Mouse (Mus musculus) kidney, postnatal 0 days (tissue): Measurements from ENCODE around the gene Gm49337. TPM values are rescaled to one million over a fixed set of nuclear protein-coding genes. Genes with fewer than 3 reads are reported as not detected.

Experiments used
- ATAC-seq: fragments of 200-750 bp; cut with Nextera tagmentation; replicated peaks from 2 replicates; pipeline ENCODE4 v1.8.0; 2017; ENCODE audit warnings: low read depth, moderate number of reproducible peaks, moderate TSS enrichment, moderate library complexity; ENCODE audit not compliant: low FRiP score
- DNase-seq: peaks from one replicate; pipeline ENCODE4 v3.0.0-alpha.2; 2016; ENCODE audit warnings: low spot score
- H3K27ac ChIP-seq: fragments of 300-500 bp; sonication (generic); 2 replicates; pipeline ENCODE4 v1.5.1; 2014; ENCODE audit warnings: mild to moderate bottlenecking
- H3K27me3 ChIP-seq: fragments of 300-500 bp; sonication (generic); 2 replicates; pipeline ENCODE4 v1.6.1; 2014; ENCODE audit warnings: low read length, mixed read lengths; ENCODE audit not compliant: insufficient read depth
- H3K36me3 ChIP-seq: fragments of 300-500 bp; sonication (generic); 2 replicates; pipeline ENCODE4 v1.6.1; 2014; ENCODE audit warnings: low read length, mixed read lengths; ENCODE audit not compliant: insufficient read depth
- H3K4me1 ChIP-seq: fragments of 300-500 bp; sonication (generic); replicated peaks from 2 replicates; pipeline ENCODE4 v1.6.1; 2014; ENCODE audit warnings: antibody characterized with exemption, low read length, mixed read lengths; ENCODE audit not compliant: insufficient read depth
- H3K4me2 ChIP-seq: fragments of 300-500 bp; sonication (generic); 2 replicates; pipeline ENCODE4 v1.6.1; 2014; ENCODE audit warnings: mild to moderate bottlenecking, low read length, moderate library complexity, mixed read lengths
- H3K4me3 ChIP-seq: fragments of 300-500 bp; sonication (generic); replicated peaks from 2 replicates; pipeline ENCODE4 v1.5.1; 2014; ENCODE audit warnings: low read depth, low read length
- H3K9ac ChIP-seq: fragments of 300-500 bp; sonication (generic); 2 replicates; pipeline ENCODE4 v1.6.1; 2014; ENCODE audit warnings: low read depth, low read length
- H3K9me3 ChIP-seq: fragments of 300-500 bp; sonication (generic); replicated peaks from 2 replicates; pipeline ENCODE4 v1.6.1; 2016; ENCODE audit warnings: low read length, inconsistent platforms, mixed read lengths
- CTCF ChIP-seq: IDR thresholded peaks from 2 replicates; pipeline ENCODE4 v1.5.1; 2016; ENCODE audit warnings: antibody characterized with exemption, low read depth, mild to moderate bottlenecking, moderate library complexity
- WGBS: fragments of 180-500 bp; shearing (Covaris S2); extraction: QIAGEN DNeasy Blood & Tissue Kit; methylation state at CpG from one replicate; pipeline ENCODE4 v1.1.7; 2014; 5-methylcytosine and 5-hydroxymethylcytosine counted together
- polyA plus RNA-seq: library from polyadenylated mRNA; unstranded; fragments of >200 nt; fragmentation: Nextera tagmentation; extraction: Ambion mirVana; gene quantifications from 2 replicates; pipeline ENCODE4 v1.2.1, GENCODE M21; 2015

Gene Gm49337
- polyA plus RNA-seq, 1 experiment from 2014 or later, result not detected

DNA sequence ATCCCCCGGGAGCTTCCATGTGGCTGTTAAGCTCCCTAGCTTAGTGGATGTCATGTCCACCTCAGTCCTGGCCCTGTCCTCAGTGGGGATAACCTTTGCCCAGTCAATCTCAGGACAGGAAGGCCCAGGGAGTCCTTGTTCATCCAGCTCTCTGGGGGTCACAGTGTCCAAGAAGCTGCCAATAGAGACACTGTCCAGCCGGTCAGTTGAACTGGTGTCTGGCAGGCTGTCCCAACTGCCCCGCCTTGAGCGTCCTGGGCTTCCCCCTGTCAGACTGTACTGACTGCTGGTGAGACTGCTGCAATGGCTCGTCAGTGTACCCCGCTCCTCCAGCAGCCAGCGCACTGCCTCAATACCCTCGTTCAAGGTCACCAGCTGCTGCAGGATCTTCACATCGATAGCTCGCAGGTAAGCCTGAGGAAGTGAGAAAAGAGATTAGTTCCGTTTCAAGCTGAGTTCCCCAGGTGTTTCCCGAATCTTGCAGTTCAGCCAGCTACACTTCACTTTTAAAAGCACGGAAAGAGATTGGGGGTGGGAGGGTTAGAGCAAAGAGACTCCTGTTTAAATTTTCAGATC, 35.7 kb upstream of the Gm49337 start:
- Histone ChIP-seq H3K4me1 (no peaks in the 10 kb centered on the region), H3K9ac (no peak overlapping the region), H3K27me3 (no peaks in the 10 kb centered on the region), H3K4me2 (no peak overlapping the region), H3K36me3 (no peaks in the 10 kb centered on the region), H3K27ac (no peak overlapping the region), H3K4me3 (no peak overlapping the region), H3K9me3 (no peaks in the 10 kb centered on the region)
- TF ChIP-seq CTCF, result no peak
- ATAC-seq (no peak), DNase-seq (no peak)
- WGBS, result 61% methylated on average over 13 of the region's 13 CpGs

DNA sequence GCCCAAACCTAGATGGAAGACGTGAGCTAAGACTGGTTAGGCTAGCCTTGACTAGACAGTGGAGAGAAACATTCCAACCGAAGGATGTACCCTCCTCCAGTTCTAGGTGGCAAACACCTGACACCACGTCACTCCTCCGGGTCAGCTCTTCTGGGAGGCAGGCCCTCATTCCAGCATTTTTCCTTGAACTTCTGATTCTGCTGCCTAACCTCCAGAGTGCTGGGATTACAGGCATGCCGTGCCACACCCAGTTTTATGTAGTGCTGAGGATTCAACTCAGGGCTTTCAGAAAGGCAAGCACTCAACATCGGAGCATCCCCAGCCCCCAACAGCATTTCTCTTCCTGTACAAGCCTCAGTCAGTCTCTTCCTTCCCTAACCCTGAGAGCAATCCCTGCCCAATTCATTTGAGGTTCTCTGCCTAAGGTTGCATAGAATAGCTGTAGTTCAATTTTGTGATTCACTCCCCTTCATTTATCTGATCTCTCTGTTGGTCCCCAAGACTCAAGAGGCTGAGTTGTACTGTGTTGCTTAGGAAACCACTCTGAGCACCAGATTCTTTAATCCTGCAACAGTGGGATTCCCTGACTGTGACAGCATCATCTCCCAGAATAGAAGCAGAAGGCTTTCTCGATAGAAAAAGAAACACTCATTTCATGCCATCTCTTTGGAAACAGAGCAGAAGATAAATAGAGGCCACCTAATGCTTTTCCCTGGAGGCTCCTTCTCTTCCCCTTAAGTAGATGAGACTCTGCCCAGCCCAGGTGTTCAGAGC, 32.2 kb upstream of the Gm49337 start:
- no peak overlapping the region for H3K27ac ChIP-seq
- no peak overlapping the region for H3K4me2 ChIP-seq
- no peak overlapping the region for H3K4me3 ChIP-seq
- no peaks in the 10 kb centered on the region for H3K27me3 ChIP-seq
- H3K4me1 ChIP-seq, result no peaks in the 10 kb centered on the region
- 64% methylated on average over 7 of the region's 7 CpGs for WGBS
- H3K9ac ChIP-seq, result no peak overlapping the region
- no peak for ATAC-seq
- TF ChIP-seq CTCF, result no peak
- H3K9me3 ChIP-seq, result no peaks in the 10 kb centered on the region
- DNase-seq, result no peak
- no peaks in the 10 kb centered on the region for H3K36me3 ChIP-seq

DNA sequence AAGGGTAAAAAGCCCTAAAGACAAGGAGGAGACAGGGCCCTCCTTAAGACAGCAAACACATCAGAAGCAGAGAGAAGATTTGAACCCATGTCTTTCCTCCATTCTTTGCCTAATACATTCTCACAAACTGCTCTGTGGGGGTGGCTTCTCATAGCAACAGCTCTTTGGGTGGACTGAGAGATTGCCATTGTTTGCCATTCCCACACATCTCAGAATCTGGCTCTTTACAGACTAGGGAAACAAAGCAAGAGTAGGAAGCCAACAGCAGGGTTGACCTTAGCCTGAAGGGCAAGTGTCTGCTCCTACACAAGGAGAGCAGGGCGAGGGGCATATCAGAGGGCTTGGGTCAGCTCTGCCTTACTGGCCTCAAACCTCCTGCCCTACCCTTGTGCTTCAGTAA, 31.4 kb upstream of the Gm49337 start:
- Histone ChIP-seq H3K4me2 (no peak overlapping the region), H3K9me3 (no peaks in the 10 kb centered on the region), H3K4me1 (no peaks in the 10 kb centered on the region), H3K36me3 (no peaks in the 10 kb centered on the region), H3K9ac (no peak overlapping the region), H3K27me3 (no peaks in the 10 kb centered on the region), H3K4me3 (no peak overlapping the region), H3K27ac (no peak overlapping the region)
- no peak for TF ChIP-seq CTCF
- DNase-seq, result no peak
- ATAC-seq, result no peak
- WGBS, result 90% methylated on average over 1 of the region's 1 CpGs

DNA sequence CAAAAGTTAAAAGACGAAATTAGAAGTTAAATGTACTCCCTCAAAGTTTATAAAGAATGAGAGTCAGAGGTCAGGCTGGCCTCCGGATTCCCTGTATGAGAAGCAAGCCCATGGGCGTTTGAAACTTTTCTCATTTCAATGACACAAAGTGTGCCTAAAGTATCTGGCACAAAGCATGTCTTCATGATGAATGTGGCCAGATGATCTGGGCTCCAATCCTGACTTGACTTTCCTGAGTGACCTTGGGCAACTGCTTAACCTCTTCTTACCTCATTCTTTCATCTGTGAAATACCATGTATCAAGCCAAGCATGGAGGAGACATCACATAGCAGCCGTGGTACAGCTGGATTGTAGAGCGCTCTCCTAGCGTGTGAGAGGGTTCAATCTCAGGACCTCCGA, 30.9 kb upstream of the Gm49337 start:
- Histone ChIP-seq H3K27me3 (no peaks in the 10 kb centered on the region), H3K36me3 (no peaks in the 10 kb centered on the region), H3K27ac (0 out of 2 replicates have a peak overlapping the region, but pooled peaks have one; percentile 13), H3K9ac (no peak overlapping the region), H3K9me3 (no peaks in the 10 kb centered on the region), H3K4me2 (no peak overlapping the region), H3K4me3 (no peak overlapping the region), H3K4me1 (no peaks in the 10 kb centered on the region)
- DNase-seq, result no peak
- 59% methylated on average over 7 of the region's 7 CpGs for WGBS
- ATAC-seq, result no peak
- no peak for TF ChIP-seq CTCF

DNA sequence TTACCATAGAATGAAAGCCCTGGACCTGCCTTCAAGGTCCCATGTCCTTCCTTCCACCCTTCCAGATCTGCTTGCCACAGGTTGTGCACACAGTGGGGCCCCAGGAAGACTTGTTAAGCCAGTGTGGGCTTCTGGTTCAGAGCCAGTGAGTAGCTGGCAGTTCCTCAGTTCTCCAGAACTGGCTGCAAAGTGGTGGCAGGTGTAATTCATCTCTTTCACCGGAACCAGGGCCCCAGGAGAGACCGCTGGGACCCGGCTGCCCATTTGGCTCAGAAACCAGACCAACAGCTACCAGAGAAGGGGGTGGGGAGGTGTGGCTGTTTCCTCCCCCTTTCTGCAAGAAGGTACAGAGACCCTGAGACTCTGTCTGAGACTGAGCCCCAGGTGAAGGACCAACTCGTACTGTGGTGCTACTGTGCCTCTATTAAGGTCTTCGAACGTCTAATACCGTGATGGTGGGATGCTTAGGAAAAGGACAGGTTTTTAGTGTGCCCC, 29.8 kb upstream of the Gm49337 start:
- Histone ChIP-seq H3K4me1 (no peaks in the 10 kb centered on the region), H3K4me3 (peak overlapping the region; percentile 76), H3K4me2 (peak overlapping the region; percentile 89), H3K9me3 (no peaks in the 10 kb centered on the region), H3K36me3 (no peaks in the 10 kb centered on the region), H3K27me3 (no peaks in the 10 kb centered on the region), H3K9ac (peak overlapping the region; percentile 71; the same call in 1 of the 2 replicates), H3K27ac (peak overlapping the region; percentile 42; the same call in 1 of the 2 replicates)
- ATAC-seq (peak; percentile 25; the same call in 1 of the 2 replicates), DNase-seq (no peak)
- no peak for TF ChIP-seq CTCF
- WGBS, result 9% methylated on average over 7 of the region's 7 CpGs

DNA sequence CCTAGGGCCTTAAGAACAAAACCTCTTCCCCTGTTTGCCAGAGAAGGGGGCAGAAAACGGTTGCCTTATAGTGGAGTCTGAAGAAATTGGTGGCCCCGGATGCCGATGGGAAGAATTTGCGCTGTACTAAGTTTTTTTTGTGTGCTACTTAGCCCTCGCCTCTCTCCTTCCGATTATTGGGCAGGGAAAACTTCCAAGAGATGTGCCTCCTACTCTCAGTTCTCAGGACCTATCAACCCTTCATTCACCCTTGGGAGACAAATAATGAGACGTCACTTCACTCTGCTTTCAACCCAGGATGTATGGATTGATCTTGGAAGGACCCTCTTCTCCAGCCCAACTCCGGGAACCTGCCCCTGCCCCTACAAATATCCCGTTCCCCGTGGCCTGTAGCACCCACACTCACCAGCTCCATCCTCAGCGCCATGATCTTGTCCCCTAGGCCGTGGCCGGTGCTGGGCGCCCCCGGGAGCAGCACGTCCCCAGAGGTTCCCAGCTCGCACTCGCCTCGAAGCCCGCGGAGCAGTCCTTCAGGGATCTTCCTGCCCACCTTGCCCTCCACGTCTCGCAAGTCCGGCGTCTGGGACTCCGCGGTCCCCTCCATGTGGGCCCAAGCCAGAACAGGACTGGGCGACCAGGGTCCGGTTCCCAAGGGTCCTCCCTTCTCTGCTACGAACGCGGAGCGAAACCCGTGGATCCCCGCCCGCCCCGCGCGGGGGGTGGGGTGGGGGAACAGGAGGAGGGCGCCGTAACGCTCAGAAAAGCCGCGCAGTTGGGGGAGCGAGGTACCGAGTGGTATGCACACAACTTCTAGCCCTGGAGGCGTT, 29.1 kb upstream of the Gm49337 start:
- DNase-seq (peak; percentile 54), ATAC-seq (peak; percentile 66; the same call in 1 of the 2 replicates)
- no peaks in the 10 kb centered on the region for H3K4me1 ChIP-seq
- no peak for TF ChIP-seq CTCF
- peak overlapping the region; percentile 76 for H3K4me3 ChIP-seq
- H3K27ac ChIP-seq, result peak overlapping the region; percentile 64; the same call in 1 of the 2 replicates
- peak overlapping the region; percentile 89 for H3K4me2 ChIP-seq
- under 1% methylated on average over 47 of the region's 47 CpGs for WGBS
- no peaks in the 10 kb centered on the region for H3K36me3 ChIP-seq
- peak overlapping the region; percentile 71 for H3K9ac ChIP-seq
- H3K9me3 ChIP-seq, result no peaks in the 10 kb centered on the region
- H3K27me3 ChIP-seq, result no peaks in the 10 kb centered on the region
